8 mouse cellular contexts compared by ENCODE assay signal in genomic region chr5:148831141-148831547, GRCm38 (mm10).
DNase-seq lines count a peak whose midpoint lies in the region; ATAC-seq and TF ChIP-seq lines count a peak whose summit lies in the region.

No protein-coding gene starts in this region.

- no peak overlapping the region for H3K27ac ChIP-seq in layer of hippocampus, adult 2 months
- no peak overlapping the region for H3K27ac ChIP-seq in heart, embryonic 16.5 days (ENCODE audit: low read length)
- no peak overlapping the region for H3K27ac ChIP-seq in lung, postnatal 0 days (ENCODE audit: low read length)

- H3K4me3 ChIP-seq in layer of hippocampus, adult 2 months: peak overlapping the region; percentile 39
- H3K4me3 ChIP-seq in heart, embryonic 16.5 days (ENCODE audit: low read length): peak overlapping the region; percentile 47
- peak overlapping the region; percentile 20; the same call in 1 of the 2 replicates for H3K4me3 ChIP-seq in lung, postnatal 0 days (ENCODE audit: low read depth, low read length)

- H3K36me3 ChIP-seq in heart, embryonic 16.5 days (ENCODE audit: control insufficient read depth, insufficient read depth): no peaks in the 10 kb centered on the region
- no peaks in the 10 kb centered on the region for H3K36me3 ChIP-seq in lung, postnatal 0 days (ENCODE audit: insufficient read depth, low read length)

- no peaks in the 10 kb centered on the region for H3K9me3 ChIP-seq in heart, embryonic 16.5 days (replicated peaks; ENCODE audit: control insufficient read depth, low read length)
- no peaks in the 10 kb centered on the region for H3K9me3 ChIP-seq in lung, postnatal 0 days (ENCODE audit: low read length)

- no peak for TF ChIP-seq CTCF in layer of hippocampus, adult 2 months (conservative IDR thresholded peaks at IDR 0.05)
- TF ChIP-seq CTCF in lung, postnatal 0 days (IDR thresholded peaks at IDR 0.05): no peak

- DNase-seq in layer of hippocampus, adult 2 months (ENCODE audit: low spot score in 2 of 2): no peak
- no peak for DNase-seq in layer of hippocampus, adult 9-10 months (ENCODE audit: low spot score)
- peak; percentile 22 for DNase-seq in c-Kit-positive CD71-negative TER-119-negative erythroid progenitor cells, embryonic 14.5 days (ENCODE audit: low read depth)
- peak; percentile 33 for DNase-seq in lung, postnatal 0 days (ENCODE audit: low spot score)
- peak; percentile 57 for DNase-seq in testis, postnatal 10 days (ENCODE audit: low spot score)
- no peak for DNase-seq in urinary bladder, postnatal 36 days (ENCODE audit: low spot score in 2 of 2)
- no peak for DNase-seq in spleen, adult 12 weeks (ENCODE audit: low spot score)

- peak overlapping the region; percentile 38 for H3K9ac ChIP-seq in heart, embryonic 16.5 days (ENCODE audit: low read length)
- H3K9ac ChIP-seq in lung, postnatal 0 days (replicated peaks; ENCODE audit: low read depth): 0 out of 2 replicates have a peak overlapping the region, but pooled peaks have one; percentile 1

- 0 out of 2 replicates have a peak, but pooled peaks cover 2% of the 10 kb centered on the region for H3K27me3 ChIP-seq in heart, embryonic 16.5 days (ENCODE audit: control insufficient read depth, insufficient read depth, low read length)
- H3K27me3 ChIP-seq in lung, postnatal 0 days (replicated peaks; ENCODE audit: insufficient read depth, low read length): 0 out of 2 replicates have a peak, but pooled peaks cover 6% of the 10 kb centered on the region

- peak; percentile 55; the same call in 1 of the 2 replicates for ATAC-seq in heart, embryonic 16.5 days (replicated peaks; ENCODE audit: extremely low read depth, insufficient read depth, low FRiP score)
- 0 out of 2 replicates have a peak, but pooled peaks have one; percentile 17 for ATAC-seq in lung, postnatal 0 days

- WGBS in heart, embryonic 16.5 days: 17% methylated on average over 9 of the region's 9 CpGs
- WGBS in lung, postnatal 0 days: 17% methylated on average over 9 of the region's 9 CpGs

- H3K4me1 ChIP-seq in heart, embryonic 16.5 days (ENCODE audit: control insufficient read depth, insufficient read depth, low read length): peaks cover 4% of the 10 kb centered on the region; the same call in 1 of the 2 replicates
- H3K4me1 ChIP-seq in lung, postnatal 0 days (ENCODE audit: insufficient read depth, low read depth, low read length): no peaks in the 10 kb centered on the region; the same call in 1 of the 2 replicates

- TF ChIP-seq EP300 in lung, postnatal 0 days (IDR thresholded peaks at IDR 0.05): no peak

- peak overlapping the region; percentile 69 for H3K4me2 ChIP-seq in heart, embryonic 16.5 days (ENCODE audit: low read depth, low read length)
- H3K4me2 ChIP-seq in lung, postnatal 0 days (replicated peaks; ENCODE audit: low read depth, low read length): peak overlapping the region; percentile 49

Comparison
In these comparisons a context has a peak if more than half of its experiments do, and no peak if none do; other contexts are left out.
1. DNase-seq: peak in c-Kit-positive CD71-negative TER-119-negative erythroid progenitor cells, embryonic 14.5 days (single experiment), lung, postnatal 0 days (single experiment) and testis, postnatal 10 days (single experiment); none in layer of hippocampus, adult 2 months (0 of 2), layer of hippocampus, adult 9-10 months (single experiment), urinary bladder, postnatal 36 days (0 of 2) and spleen, adult 12 weeks (single experiment).
2. Peak in every context shown above with its lines, with median percentiles within 50 percentile points of each other: H3K4me3 ChIP-seq.